Comparison of ENCODE assay signal across 26 mouse cellular contexts in the genomic region with DNA sequence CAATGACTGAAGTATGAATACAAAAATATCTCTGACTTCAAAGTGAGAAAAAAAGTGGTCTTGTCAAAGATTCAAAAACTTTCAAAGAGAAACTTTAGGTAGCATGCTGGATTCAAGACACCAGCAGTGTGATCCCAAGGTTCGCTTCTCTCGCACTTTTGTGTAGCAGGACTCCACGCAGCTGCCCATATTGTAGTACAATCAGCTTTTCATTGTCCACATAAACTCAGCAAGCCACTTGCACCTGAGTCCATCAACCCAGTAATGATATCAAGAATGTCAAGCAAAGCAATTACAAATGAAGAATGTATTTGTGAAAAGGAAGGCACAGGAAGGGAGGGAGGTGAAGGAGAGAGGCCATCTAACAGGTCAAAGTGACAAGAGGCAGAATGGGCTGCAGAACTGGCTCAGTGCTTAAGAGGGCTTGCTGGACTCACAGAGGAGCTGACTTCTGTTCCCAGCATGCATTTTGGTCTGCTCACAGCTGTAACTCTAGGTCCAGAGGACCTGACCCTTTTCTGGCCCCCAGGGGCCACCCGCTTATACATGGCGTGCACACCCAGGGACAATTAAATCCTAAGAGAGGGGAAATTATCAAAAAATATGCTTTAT. TPM values are rescaled to one million over a fixed set of nuclear protein-coding genes. Genes with fewer than 3 reads are reported as not detected.
"Had no signal": no experiment of that assay in that cellular context is flagged by ENCODE, and none has a peak within 500 bp of the region (broad histone marks: within the 10 kb centered on the region; RNA-seq: fewer than 3 reads in every experiment).

No protein-coding gene starts in this region.

- DNase-seq: liver, postnatal 0 days; lung, adult 2 months; lung, postnatal 14 days; lung, postnatal 36 days; midbrain, embryonic 14.5 days; retina, postnatal 1 day; right cerebral cortex, adult 18-20 months; right cerebral cortex, postnatal 25 days; right cerebral cortex, postnatal 4 days; spleen, adult 18-20 months; thymus, adult 2 months; thymus, postnatal 25 days; thymus, postnatal 4 days had no signal

- H3K4me1 ChIP-seq: liver, embryonic 15.5 days; lung, embryonic 15.5 days; megakaryocyte, embryonic 14.5 days; midbrain, embryonic 10.5 days; midbrain, embryonic 12.5 days; neural tube, embryonic 13.5 days; neural tube, embryonic 15.5 days; stomach, embryonic 15.5 days had no signal

- H3K4me3 ChIP-seq: liver, embryonic 15.5 days; lung, embryonic 15.5 days; megakaryocyte, embryonic 14.5 days; midbrain, embryonic 10.5 days; midbrain, embryonic 12.5 days; myocyte; neural tube, embryonic 13.5 days; neural tube, embryonic 15.5 days; stomach, embryonic 15.5 days had no signal

- H3K9me3 ChIP-seq: liver, embryonic 15.5 days; lung, embryonic 15.5 days; megakaryocyte, embryonic 14.5 days; midbrain, embryonic 10.5 days; midbrain, embryonic 12.5 days; neural tube, embryonic 13.5 days; neural tube, embryonic 15.5 days; stomach, embryonic 15.5 days had no signal

- H3K36me3 ChIP-seq: liver, embryonic 15.5 days; lung, embryonic 15.5 days; midbrain, embryonic 10.5 days; midbrain, embryonic 12.5 days; neural tube, embryonic 13.5 days; neural tube, embryonic 15.5 days; stomach, embryonic 15.5 days had no signal

- ATAC-seq: liver, postnatal 0 days; lung, postnatal 0 days; midbrain, embryonic 16.5 days had no signal

- H3K27ac ChIP-seq: liver, embryonic 15.5 days; lung, embryonic 15.5 days; macrophage; midbrain, embryonic 10.5 days; midbrain, embryonic 12.5 days; neural tube, embryonic 13.5 days; neural tube, embryonic 15.5 days; stomach, embryonic 15.5 days; stomach, postnatal 0 days had no signal

- H3K9ac ChIP-seq: liver, embryonic 15.5 days; liver, postnatal 0 days; lung, embryonic 15.5 days; midbrain, embryonic 12.5 days; neural tube, embryonic 13.5 days; neural tube, embryonic 15.5 days; stomach, embryonic 15.5 days had no signal

- H3K27me3 ChIP-seq: liver, embryonic 15.5 days; lung, embryonic 15.5 days; megakaryocyte, embryonic 14.5 days; midbrain, embryonic 12.5 days; neural tube, embryonic 13.5 days; neural tube, embryonic 15.5 days; stomach, embryonic 15.5 days had no signal

- H3K4me2 ChIP-seq: liver, embryonic 15.5 days; lung, embryonic 15.5 days; midbrain, embryonic 12.5 days; neural tube, embryonic 13.5 days; neural tube, embryonic 15.5 days; stomach, embryonic 15.5 days had no signal

RNA-seq across cellular contexts. Expression of a gene that starts 7.8 kb away (rescaled TPM):
- polyA plus RNA-seq: macrophage had no signal
